Mouse (Mus musculus): ENCODE results near the gene Drosha. TPM values are rescaled to one million over a fixed set of nuclear protein-coding genes. Genes with fewer than 3 reads are reported as not detected.

Drosha gene
- polyA plus RNA-seq, 1 experiment from 2014 or later, result 41.8 TPM

DNA sequence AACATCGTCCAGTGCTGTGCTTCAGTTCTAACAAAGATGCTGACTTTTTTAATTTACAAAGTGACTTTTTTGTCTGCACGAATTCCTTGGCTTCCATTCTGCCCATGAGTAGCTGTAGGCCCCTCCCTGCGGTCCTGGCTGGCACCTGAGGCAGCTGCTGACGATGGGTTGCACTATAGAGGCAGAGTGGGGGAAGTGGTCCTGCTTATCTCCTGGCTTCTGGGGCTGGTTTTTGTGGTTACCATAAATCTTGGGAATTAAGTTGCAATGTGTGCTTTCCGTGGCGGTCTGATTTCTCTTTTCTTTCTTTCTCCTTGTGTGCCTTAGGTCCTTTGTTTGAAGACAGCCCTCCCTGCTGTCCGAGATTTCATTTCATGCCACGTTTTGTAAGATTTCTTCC, 42.7 kb downstream of the Drosha start:
- 50% methylated on average over 8 of the region's 8 CpGs for WGBS
- H3K36me3 ChIP-seq, result peaks cover 32% of the 10 kb centered on the region

DNA sequence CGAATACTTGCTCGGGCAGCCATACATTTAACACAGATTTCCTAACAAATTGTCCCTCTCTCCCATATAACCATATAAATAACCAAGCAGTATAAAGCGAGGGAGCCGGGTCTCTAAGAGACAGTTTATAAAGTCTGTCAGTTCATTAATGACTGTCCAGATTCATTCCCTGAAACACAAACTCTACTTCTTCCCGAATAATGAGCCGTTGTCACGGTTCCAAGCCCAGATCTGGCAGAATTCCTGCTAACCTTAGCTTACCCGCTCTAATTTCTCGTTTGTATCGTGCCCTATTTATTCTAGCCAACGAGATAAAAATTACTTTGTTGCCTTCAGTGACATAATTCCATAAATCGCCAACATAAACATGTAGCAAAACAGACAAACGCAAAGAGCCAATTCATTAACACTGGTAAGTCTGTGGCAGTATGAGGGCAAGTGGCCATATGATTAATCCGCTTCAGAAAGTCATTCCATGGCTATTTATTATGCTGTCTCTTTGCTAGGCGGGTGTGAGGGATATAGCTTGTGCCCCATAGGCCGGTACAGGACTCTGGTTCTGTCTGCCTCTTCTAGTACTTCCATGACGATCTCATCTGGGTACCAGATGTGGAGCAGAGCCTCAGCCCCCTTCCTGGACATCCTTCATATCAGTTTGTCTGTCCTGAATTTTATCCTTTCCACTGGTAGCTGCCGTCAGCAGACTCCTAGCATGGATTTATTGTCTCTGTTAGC, 51.0 kb downstream of the Drosha start:
- no peaks in the 10 kb centered on the region for H3K9me3 ChIP-seq (replicated peaks)
- H3K36me3 ChIP-seq, result peaks cover 32% of the 10 kb centered on the region
- no peak overlapping the region for H3K4me3 ChIP-seq (replicated peaks)
- no peaks in the 10 kb centered on the region for H3K27me3 ChIP-seq (replicated peaks)
- H3K27ac ChIP-seq (replicated peaks), result no peak overlapping the region
- H3K4me2 ChIP-seq, result no peak overlapping the region
- no peak; the same call in 1 of the 2 replicates for ATAC-seq (ENCODE audit: low FRiP score)
- peaks cover 9% of the 10 kb centered on the region for H3K4me1 ChIP-seq
- WGBS, result 60% methylated on average over 18 of the region's 18 CpGs
- H3K9ac ChIP-seq (replicated peaks), result no peak overlapping the region

More for the DNA sequence above, 42.7 kb downstream of the Drosha start:
- H3K4me1 ChIP-seq, result no peaks in the 10 kb centered on the region
- no peak overlapping the region for H3K9ac ChIP-seq (replicated peaks)
- ATAC-seq (ENCODE audit: low FRiP score), result no peak
- H3K4me2 ChIP-seq, result no peak overlapping the region
- H3K27me3 ChIP-seq (replicated peaks), result no peaks in the 10 kb centered on the region
- H3K27ac ChIP-seq (replicated peaks), result no peak overlapping the region
- no peaks in the 10 kb centered on the region for H3K9me3 ChIP-seq (replicated peaks)
- no peak overlapping the region for H3K4me3 ChIP-seq (replicated peaks)

DNA sequence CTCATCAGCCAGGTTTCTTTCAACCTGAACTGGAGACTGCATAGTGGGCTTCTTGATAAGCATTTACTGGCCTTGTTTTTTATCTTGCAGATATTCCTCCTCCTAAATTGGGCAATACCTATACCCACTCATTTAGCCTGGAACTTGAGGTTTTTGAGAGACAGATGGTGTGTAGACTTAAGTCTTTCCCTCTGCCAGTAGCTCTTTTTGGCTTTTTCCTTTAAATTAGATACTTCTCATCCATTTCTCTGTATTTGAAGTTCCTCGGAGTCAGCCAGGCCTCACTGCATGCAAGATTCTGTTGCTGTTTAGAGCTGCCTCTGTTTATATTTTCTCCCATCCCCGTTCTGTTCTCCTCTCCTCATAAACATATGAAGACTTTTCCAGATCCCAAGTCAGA, 51.7 kb downstream of the Drosha start:
- Histone ChIP-seq H3K4me2 (no peak overlapping the region), H3K4me3 (replicated peaks) (no peak overlapping the region), H3K9me3 (replicated peaks) (no peaks in the 10 kb centered on the region), H3K36me3 (peaks cover 30% of the 10 kb centered on the region), H3K27me3 (replicated peaks) (no peaks in the 10 kb centered on the region), H3K27ac (replicated peaks) (no peak overlapping the region), H3K4me1 (peaks cover 9% of the 10 kb centered on the region), H3K9ac (replicated peaks) (no peak overlapping the region)
- 94% methylated on average over 2 of the region's 2 CpGs for WGBS
- no peak for ATAC-seq (ENCODE audit: low FRiP score)

DNA sequence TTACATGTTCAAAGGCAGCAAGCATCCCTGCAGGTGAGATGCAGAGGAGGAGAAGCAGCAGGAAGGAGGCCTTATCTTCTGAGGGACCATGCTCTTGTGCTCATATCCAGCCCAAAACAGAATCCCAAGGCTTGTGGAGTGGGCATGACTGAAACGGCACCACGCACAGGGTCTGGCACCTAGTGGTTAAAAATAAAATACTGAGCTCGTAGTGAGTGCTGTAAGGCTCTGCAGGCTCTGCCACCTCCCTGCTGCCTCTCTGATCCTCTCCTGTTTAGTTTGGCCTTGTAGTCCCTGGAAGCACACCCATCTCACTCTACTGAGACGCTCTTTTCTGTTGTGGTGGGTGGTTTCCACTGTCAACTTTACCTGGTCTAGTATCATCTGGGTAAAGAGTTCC, 52.3 kb downstream of the Drosha start:
- Histone ChIP-seq H3K36me3 (peaks cover 36% of the 10 kb centered on the region), H3K4me2 (no peak overlapping the region), H3K4me1 (peaks cover 9% of the 10 kb centered on the region), H3K9me3 (replicated peaks) (no peaks in the 10 kb centered on the region), H3K27ac (replicated peaks) (no peak overlapping the region), H3K9ac (replicated peaks) (no peak overlapping the region), H3K4me3 (replicated peaks) (no peak overlapping the region), H3K27me3 (replicated peaks) (no peaks in the 10 kb centered on the region)
- WGBS, result 91% methylated on average over 4 of the region's 4 CpGs
- no peak for ATAC-seq (ENCODE audit: low FRiP score)

DNA sequence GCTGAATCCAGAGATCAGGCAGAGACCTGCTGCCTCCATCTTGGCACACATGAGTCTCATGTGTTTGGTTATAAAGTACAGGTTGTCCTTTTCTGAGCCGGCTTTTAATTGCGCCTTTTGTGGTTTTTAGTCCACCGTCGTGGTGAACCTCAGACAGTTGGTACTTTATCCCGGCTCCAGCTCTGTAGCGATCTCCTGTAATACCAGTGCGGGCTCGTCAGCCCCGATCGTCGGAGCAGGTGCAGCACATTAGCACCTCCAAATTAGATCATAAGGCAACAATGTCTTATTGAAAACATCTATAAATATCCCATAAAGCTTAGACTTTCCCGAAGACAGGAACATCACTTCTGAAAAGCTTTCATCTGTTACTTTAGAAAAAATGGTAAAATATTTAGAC, 53.3 kb downstream of the Drosha start:
- Histone ChIP-seq H3K9ac (replicated peaks) (no peak overlapping the region), H3K9me3 (replicated peaks) (no peaks in the 10 kb centered on the region), H3K27me3 (replicated peaks) (no peaks in the 10 kb centered on the region), H3K36me3 (peaks cover 45% of the 10 kb centered on the region), H3K4me1 (peaks cover 9% of the 10 kb centered on the region), H3K27ac (replicated peaks) (no peak overlapping the region), H3K4me2 (no peak overlapping the region), H3K4me3 (replicated peaks) (no peak overlapping the region)
- ATAC-seq (ENCODE audit: low FRiP score), result no peak
- WGBS, result 90% methylated on average over 12 of the region's 12 CpGs

DNA sequence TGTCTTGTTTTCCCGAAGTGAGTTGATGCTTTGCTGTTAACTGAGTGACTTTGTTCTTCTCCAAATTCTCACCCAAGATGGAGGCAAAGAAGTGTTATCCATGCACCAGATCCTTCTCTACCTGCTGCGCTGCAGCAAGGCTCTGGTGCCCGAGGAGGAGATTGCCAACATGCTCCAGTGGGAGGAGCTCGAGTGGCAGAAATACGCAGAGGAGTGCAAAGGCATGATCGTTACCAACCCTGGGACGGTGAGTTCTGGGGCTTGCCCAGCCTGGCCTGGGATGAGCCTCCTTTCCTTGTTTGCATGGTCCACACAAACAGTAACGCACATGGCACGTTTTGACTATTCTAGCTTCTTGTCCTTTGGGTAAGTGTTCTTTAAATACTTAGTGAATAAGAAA, 54.0 kb downstream of the Drosha start:
- WGBS, result 89% methylated on average over 9 of the region's 9 CpGs
- Histone ChIP-seq H3K9ac (replicated peaks) (no peak overlapping the region), H3K9me3 (replicated peaks) (no peaks in the 10 kb centered on the region), H3K4me3 (replicated peaks) (no peak overlapping the region), H3K36me3 (peaks cover 50% of the 10 kb centered on the region), H3K27ac (replicated peaks) (no peak overlapping the region), H3K4me2 (no peak overlapping the region), H3K27me3 (replicated peaks) (no peaks in the 10 kb centered on the region), H3K4me1 (peaks cover 9% of the 10 kb centered on the region)
- ATAC-seq (ENCODE audit: low FRiP score), result no peak

DNA sequence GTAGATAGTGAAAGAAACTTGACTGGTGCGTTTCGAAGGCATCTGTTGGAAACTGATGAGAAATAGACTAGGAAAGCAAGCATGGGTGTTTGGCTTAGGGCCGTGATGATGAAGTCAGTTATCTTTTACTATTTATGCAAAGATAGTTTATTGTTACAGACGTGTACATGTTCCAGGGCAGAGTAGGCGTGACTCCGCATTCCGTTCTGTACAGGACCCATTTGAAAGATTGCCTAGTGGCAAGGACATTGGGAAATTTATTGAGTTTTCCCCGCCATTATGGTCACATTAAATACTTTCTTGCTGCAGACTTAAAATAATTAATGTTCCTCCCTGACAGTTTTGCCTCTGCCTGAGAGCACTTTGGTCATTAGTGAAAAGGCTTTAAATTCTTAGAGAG, 55.3 kb downstream of the Drosha start:
- peaks cover 61% of the 10 kb centered on the region for H3K36me3 ChIP-seq
- peak; percentile 56; the same call in 1 of the 2 replicates for ATAC-seq (ENCODE audit: low FRiP score)
- 79% methylated on average over 8 of the region's 8 CpGs for WGBS

DNA sequence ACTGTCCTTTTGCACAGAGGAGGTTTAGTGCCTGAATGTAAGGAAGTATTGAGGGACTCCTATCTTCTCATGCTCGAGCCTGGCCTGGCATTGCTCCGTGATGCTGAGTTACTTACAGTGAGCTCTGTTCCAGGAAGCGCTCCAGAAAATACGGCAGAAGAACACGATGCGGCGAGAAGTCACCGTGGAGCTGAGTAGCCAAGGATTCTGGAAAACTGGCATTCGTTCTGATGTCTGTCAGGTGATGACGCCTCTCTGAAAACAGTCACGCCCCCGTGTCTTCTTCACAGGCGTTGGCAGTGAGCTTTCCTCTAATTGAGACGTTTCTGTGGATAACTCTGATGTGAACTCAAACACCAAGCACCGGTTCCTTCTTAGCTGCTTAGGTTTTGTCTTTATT, 60.2 kb downstream of the Drosha start:
- Histone ChIP-seq H3K9me3 (replicated peaks) (no peaks in the 10 kb centered on the region), H3K4me1 (no peaks in the 10 kb centered on the region), H3K36me3 (peaks cover 77% of the 10 kb centered on the region), H3K27me3 (replicated peaks) (no peaks in the 10 kb centered on the region), H3K9ac (replicated peaks) (no peak overlapping the region), H3K27ac (replicated peaks) (no peak overlapping the region), H3K4me2 (no peak overlapping the region), H3K4me3 (replicated peaks) (no peak overlapping the region)
- no peak for ATAC-seq (ENCODE audit: low FRiP score)
- 94% methylated on average over 15 of the region's 15 CpGs for WGBS

More for the DNA sequence above, 55.3 kb downstream of the Drosha start:
- Histone ChIP-seq H3K9ac (replicated peaks) (no peak overlapping the region), H3K27ac (replicated peaks) (no peak overlapping the region), H3K4me2 (no peak overlapping the region), H3K27me3 (replicated peaks) (no peaks in the 10 kb centered on the region), H3K9me3 (replicated peaks) (no peaks in the 10 kb centered on the region), H3K4me1 (peaks cover 5% of the 10 kb centered on the region), H3K4me3 (replicated peaks) (no peak overlapping the region)

DNA sequence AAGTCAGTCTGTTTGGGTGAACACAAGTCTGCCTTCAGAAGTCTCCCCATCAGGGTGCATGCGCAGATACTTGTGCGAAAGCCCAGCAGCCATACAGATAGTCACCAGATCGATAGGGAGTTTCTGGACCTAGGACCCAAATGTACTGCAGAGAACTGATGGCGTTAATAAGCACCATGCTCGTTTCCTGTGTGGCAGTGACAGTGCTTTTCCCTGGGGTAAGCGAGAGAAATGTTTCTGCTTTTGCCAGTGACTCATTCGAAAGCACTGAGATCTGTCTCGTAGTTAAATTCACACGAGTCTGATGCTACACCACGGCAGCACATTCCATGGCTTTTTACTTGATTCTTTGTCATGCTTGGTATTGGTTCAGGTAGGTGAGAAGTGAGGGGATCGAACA, 60.7 kb downstream of the Drosha start:
- Histone ChIP-seq H3K36me3 (peaks cover 79% of the 10 kb centered on the region), H3K27ac (replicated peaks) (no peak overlapping the region), H3K9me3 (replicated peaks) (no peaks in the 10 kb centered on the region), H3K27me3 (replicated peaks) (no peaks in the 10 kb centered on the region), H3K4me2 (no peak overlapping the region), H3K4me3 (replicated peaks) (no peak overlapping the region), H3K9ac (replicated peaks) (no peak overlapping the region), H3K4me1 (no peaks in the 10 kb centered on the region)
- WGBS, result 94% methylated on average over 11 of the region's 11 CpGs
- ATAC-seq (ENCODE audit: low FRiP score), result no peak

DNA sequence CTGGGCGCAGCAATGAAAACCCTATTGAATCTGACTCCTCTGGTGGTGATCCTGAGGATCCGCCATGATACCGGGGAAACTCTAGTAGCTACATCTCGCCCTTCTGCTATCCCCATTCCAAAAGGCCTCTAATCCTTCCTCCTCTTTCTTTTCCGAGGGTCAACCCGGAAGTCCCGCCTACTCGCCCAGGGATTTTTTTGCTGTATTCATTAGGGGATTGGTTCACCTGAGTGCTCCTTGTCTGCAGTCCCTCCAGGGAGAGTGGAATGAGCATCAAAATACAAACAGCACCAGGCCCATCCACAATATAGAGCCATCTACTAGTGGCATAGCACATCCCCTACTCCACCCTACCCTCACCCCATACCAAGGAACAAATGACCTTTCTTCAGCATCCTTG, 62.6 kb downstream of the Drosha start:
- ATAC-seq (ENCODE audit: low FRiP score), result no peak
- no peaks in the 10 kb centered on the region for H3K4me1 ChIP-seq
- no peak overlapping the region for H3K9ac ChIP-seq (replicated peaks)
- H3K36me3 ChIP-seq, result peaks cover 75% of the 10 kb centered on the region
- H3K4me2 ChIP-seq, result no peak overlapping the region
- no peak overlapping the region for H3K27ac ChIP-seq (replicated peaks)
- WGBS, result 93% methylated on average over 8 of the region's 8 CpGs
- no peak overlapping the region for H3K4me3 ChIP-seq (replicated peaks)
- no peaks in the 10 kb centered on the region for H3K9me3 ChIP-seq (replicated peaks)
- no peaks in the 10 kb centered on the region for H3K27me3 ChIP-seq (replicated peaks)

DNA sequence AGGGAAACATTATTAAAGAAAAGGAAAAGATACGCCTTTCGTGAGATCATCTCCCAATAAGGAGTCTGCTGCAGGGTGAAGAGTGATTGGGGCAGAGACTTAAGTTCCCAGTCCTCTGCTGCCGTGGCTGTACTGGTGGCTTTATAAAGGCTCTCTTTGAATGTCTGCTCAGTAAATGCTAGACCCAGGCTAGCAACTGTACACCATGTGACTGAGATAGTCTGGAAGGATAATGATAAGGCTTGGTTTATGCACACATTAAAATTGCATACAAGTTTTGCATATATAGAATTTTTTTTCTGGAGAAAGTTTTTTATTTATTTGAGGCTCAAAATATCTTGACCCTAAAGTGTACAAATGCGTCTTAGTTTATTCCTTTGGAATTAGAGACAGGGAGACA, 63.7 kb downstream of the Drosha start:
- 89% methylated on average over 4 of the region's 4 CpGs for WGBS
- peaks cover 64% of the 10 kb centered on the region for H3K36me3 ChIP-seq
- no peak for ATAC-seq (ENCODE audit: low FRiP score)
- H3K27ac ChIP-seq (replicated peaks), result no peak overlapping the region
- no peaks in the 10 kb centered on the region for H3K27me3 ChIP-seq (replicated peaks)
- H3K9ac ChIP-seq (replicated peaks), result no peak overlapping the region
- no peaks in the 10 kb centered on the region for H3K9me3 ChIP-seq (replicated peaks)
- H3K4me1 ChIP-seq, result no peaks in the 10 kb centered on the region
- no peak overlapping the region for H3K4me2 ChIP-seq
- no peak overlapping the region for H3K4me3 ChIP-seq (replicated peaks)

DNA sequence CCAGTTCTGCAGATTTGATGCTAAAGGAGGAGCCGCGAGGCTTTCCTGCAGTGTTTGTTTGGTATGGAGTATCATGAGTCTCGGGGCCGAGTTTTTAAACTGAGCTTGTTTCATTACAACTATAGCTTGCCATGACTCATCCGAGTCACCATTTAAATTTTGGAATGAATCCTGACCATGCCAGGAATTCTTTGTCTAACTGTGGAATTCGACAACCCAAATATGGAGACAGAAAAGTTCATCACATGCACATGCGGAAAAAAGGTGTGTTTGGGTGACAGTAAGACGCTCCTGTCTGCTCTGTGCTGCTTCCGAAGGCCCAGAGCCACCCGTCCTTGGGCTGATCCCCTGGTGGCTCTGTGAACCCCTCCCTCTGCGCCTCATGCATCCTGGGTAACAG, 65.3 kb downstream of the Drosha start:
- no peak for ATAC-seq (ENCODE audit: low FRiP score)
- H3K4me3 ChIP-seq (replicated peaks), result no peak overlapping the region
- peaks cover 58% of the 10 kb centered on the region for H3K36me3 ChIP-seq
- no peak overlapping the region for H3K27ac ChIP-seq (replicated peaks)
- no peak overlapping the region for H3K9ac ChIP-seq (replicated peaks)
- H3K9me3 ChIP-seq (replicated peaks), result no peaks in the 10 kb centered on the region
- no peak overlapping the region for H3K4me2 ChIP-seq
- WGBS, result 95% methylated on average over 11 of the region's 11 CpGs
- no peaks in the 10 kb centered on the region for H3K4me1 ChIP-seq
- no peaks in the 10 kb centered on the region for H3K27me3 ChIP-seq (replicated peaks)

Measured in neural tube, embryonic 15.5 days (tissue).